Mouse (Mus musculus): ENCODE measurements around the gene Dhx34. TPM values are rescaled to one million over a fixed set of nuclear protein-coding genes. Genes with fewer than 3 reads are reported as not detected.
"Not testable (repeated sequence)": the region's sequence is repeated elsewhere in the genome, so short reads cannot be mapped to it uniquely, and the experiment has no call there.

Dhx34 gene
- 14.3 and 16.4 TPM in 2 replicates for polyA plus RNA-seq (2014; fragmentation: Nextera tagmentation; extraction: Ambion mirVana)

DNA sequence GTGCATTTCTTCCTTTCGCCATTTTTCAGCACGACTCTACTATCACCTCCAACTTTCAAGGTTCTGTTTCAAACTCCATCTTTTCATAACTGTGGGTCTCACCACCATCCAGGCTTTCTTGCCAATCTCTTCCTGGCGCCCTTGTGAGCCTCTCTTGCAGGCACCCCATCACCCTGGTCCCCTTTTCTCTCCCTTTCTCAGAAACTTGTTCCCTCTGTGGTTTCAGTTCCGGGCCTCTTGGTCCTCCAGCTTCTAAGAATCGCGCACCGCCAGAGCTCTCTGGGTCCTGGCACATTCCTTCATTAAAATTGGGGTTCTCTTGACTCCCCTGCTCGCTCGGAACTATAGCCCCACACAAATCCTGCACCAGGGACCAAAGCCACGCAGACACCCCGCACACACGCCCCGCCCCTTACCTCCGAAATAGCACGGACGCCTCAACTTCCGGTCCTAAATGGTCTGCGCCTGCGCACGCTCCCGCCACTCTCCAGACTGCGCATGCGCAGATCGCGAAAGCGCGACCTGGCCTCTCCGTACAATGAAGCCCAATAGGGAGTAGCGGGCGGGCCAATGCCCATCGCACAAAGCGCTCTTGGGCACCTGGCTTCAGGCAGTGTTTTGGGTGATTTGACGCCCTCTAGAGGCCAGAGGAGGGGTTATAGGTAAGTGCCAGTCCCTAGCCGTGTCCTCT, at the start of gene Dhx34:
TSS of gene Dhx34 (minus strand) at position 456 of the 691 bp plus-strand sequence.
- peak within 1 kb of the TSS; percentile 51 for H3K4me3 ChIP-seq (ENCODE audit: low read depth, low read length)
- peak within 1 kb of the TSS; percentile 62 for H3K4me2 ChIP-seq (ENCODE audit: low read depth, low read length, severe bottlenecking)
- H3K27me3 ChIP-seq (ENCODE audit: control insufficient read depth, insufficient read depth, low read length): no peaks in the 10 kb centered on the region
- DNase-seq (ENCODE audit: low spot score): peak; percentile 98
- no peaks in the 10 kb centered on the region; the same call in 1 of the 2 replicates for H3K36me3 ChIP-seq (ENCODE audit: control insufficient read depth, insufficient read depth, low read length)
- H3K9me3 ChIP-seq (ENCODE audit: control insufficient read depth, low read length): no peaks in the 10 kb centered on the region
- peak within 1 kb of the TSS; percentile 83 for H3K9ac ChIP-seq (ENCODE audit: low read length)
- peak; percentile 95 for ATAC-seq (replicated peaks; ENCODE audit: low FRiP score)
- H3K4me1 ChIP-seq (replicated peaks; ENCODE audit: control insufficient read depth, insufficient read depth, low read length): no peaks in the 10 kb centered on the region
- 1% methylated on average over 34 of the region's 34 CpGs for WGBS
- H3K27ac ChIP-seq (ENCODE audit: low read depth, low read length): 0 out of 2 replicates have a peak within 1 kb of the TSS, but pooled peaks have one; percentile 2

DNA sequence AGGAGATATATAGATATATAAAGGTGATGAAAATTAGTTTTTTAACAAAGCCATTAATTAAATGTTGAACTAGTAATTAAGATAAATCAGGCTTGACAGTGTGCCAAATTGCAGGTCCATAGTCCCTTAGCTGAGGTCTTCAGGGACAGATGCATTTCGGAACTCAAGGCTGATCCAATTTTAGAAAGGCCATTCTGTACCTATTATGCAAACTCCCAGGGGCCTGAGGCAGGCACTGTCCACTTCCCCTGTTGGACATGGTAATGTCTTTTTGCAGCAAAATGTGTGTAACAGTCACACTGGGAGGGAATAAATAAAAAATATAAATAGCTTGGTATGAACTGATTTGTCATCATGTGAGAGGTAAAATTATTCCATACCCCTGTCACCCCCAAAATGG, 49.3 kb upstream of the Dhx34 start:
- 93% methylated on average over 1 of the region's 1 CpGs for WGBS

DNA sequence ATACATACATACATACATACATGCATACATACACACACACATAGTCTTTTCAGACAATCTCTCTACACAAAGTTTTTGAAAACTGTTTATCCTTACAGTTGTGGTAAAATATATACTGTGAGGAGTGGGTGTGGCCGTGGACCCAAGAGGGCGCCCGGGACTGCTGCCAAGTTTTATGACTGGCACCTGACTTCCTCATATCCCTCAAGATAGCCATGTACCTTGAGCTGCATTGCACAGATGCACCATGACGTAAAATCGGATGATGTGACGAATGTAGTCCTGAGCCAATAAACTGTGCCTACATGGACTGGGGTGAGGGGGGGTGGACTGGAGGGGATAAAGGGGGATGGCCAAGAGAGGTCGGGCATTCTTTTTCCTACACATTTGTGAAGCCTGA, 44.8 kb upstream of the Dhx34 start:
- H3K4me2 ChIP-seq (ENCODE audit: low read depth, low read length, severe bottlenecking); H3K9me3 ChIP-seq (ENCODE audit: control insufficient read depth, low read length); H3K27me3 ChIP-seq (ENCODE audit: control insufficient read depth, insufficient read depth, low read length); ATAC-seq (replicated peaks; ENCODE audit: low FRiP score); H3K27ac ChIP-seq (ENCODE audit: low read depth, low read length); H3K9ac ChIP-seq (ENCODE audit: low read length); H3K36me3 ChIP-seq (ENCODE audit: control insufficient read depth, insufficient read depth, low read length); H3K4me1 ChIP-seq (replicated peaks; ENCODE audit: control insufficient read depth, insufficient read depth, low read length); H3K4me3 ChIP-seq (ENCODE audit: low read depth, low read length); DNase-seq (ENCODE audit: low spot score): not testable (repeated sequence)
- WGBS: 87% methylated on average over 7 of the region's 7 CpGs

More for the DNA sequence above, 49.3 kb upstream of the Dhx34 start:
- DNase-seq (ENCODE audit: low spot score) (no peak), ATAC-seq (replicated peaks; ENCODE audit: low FRiP score) (no peak)
- Histone ChIP-seq H3K27ac (ENCODE audit: low read depth, low read length) (no peak overlapping the region), H3K36me3 (ENCODE audit: control insufficient read depth, insufficient read depth, low read length) (no peaks in the 10 kb centered on the region; the same call in 1 of the 2 replicates), H3K4me2 (ENCODE audit: low read depth, low read length, severe bottlenecking) (no peak overlapping the region), H3K27me3 (ENCODE audit: control insufficient read depth, insufficient read depth, low read length) (no peaks in the 10 kb centered on the region), H3K4me3 (ENCODE audit: low read depth, low read length) (no peak overlapping the region), H3K9me3 (ENCODE audit: control insufficient read depth, low read length) (no peaks in the 10 kb centered on the region), H3K9ac (ENCODE audit: low read length) (no peak overlapping the region), H3K4me1 (replicated peaks; ENCODE audit: control insufficient read depth, insufficient read depth, low read length) (peaks cover 10% of the 10 kb centered on the region)

DNA sequence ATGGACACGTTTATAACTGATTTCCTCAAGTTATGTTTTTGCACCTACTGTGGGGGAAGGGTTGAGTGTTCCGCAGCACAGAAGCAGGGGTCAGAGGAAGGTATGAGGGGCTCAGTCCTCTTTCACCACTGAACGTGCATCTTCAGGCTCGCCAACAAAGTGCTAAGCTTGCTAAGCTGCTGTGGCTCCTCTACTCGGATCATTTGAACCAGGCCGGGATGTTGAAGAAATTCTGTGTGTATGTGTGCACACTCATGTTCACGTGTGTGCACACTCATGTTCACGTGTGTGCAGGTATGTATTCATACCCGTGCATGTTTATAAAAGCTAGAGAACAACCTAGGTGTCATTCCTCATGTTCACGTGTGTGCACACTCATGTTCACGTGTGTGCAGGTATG, 44.0 kb upstream of the Dhx34 start:
- Histone ChIP-seq H3K4me2 (ENCODE audit: low read depth, low read length, severe bottlenecking) (no peak overlapping the region), H3K4me3 (ENCODE audit: low read depth, low read length) (no peak overlapping the region), H3K4me1 (replicated peaks; ENCODE audit: control insufficient read depth, insufficient read depth, low read length) (no peaks in the 10 kb centered on the region), H3K36me3 (ENCODE audit: control insufficient read depth, insufficient read depth, low read length) (no peaks in the 10 kb centered on the region), H3K27ac (ENCODE audit: low read depth, low read length) (no peak overlapping the region), H3K9ac (ENCODE audit: low read length) (no peak overlapping the region), H3K27me3 (ENCODE audit: control insufficient read depth, insufficient read depth, low read length) (no peaks in the 10 kb centered on the region), H3K9me3 (ENCODE audit: control insufficient read depth, low read length) (no peaks in the 10 kb centered on the region)
- DNase-seq (ENCODE audit: low spot score) (no peak), ATAC-seq (replicated peaks; ENCODE audit: low FRiP score) (no peak)
- WGBS: 89% methylated on average over 11 of the region's 11 CpGs

DNA sequence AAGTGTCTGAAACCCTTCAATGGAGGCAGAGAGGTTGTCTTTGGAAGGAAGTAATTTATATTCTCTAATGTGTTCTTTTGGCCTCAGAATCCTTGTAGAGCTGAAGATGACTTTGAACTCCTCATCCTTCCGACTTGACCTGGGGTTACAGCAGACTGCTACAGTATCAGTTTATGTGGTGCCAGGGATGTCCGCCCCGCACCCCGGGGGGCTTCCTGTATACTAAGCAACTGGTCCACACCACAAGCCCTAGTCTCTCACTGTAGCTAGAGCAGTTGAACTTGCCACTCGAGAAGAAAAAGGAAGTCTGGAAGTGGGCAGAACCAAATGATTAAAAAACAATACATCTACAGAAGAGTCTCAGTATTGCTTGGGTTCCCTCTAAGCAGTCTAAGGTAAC, 42.0 kb upstream of the Dhx34 start:
- Histone ChIP-seq H3K4me2 (ENCODE audit: low read depth, low read length, severe bottlenecking) (no peak overlapping the region), H3K9me3 (ENCODE audit: control insufficient read depth, low read length) (no peaks in the 10 kb centered on the region), H3K27ac (ENCODE audit: low read depth, low read length) (no peak overlapping the region), H3K36me3 (ENCODE audit: control insufficient read depth, insufficient read depth, low read length) (no peaks in the 10 kb centered on the region), H3K4me3 (ENCODE audit: low read depth, low read length) (no peak overlapping the region), H3K4me1 (replicated peaks; ENCODE audit: control insufficient read depth, insufficient read depth, low read length) (no peaks in the 10 kb centered on the region), H3K9ac (ENCODE audit: low read length) (no peak overlapping the region), H3K27me3 (ENCODE audit: control insufficient read depth, insufficient read depth, low read length) (no peaks in the 10 kb centered on the region)
- no peak for DNase-seq (ENCODE audit: low spot score)
- 88% methylated on average over 5 of the region's 5 CpGs for WGBS
- ATAC-seq (replicated peaks; ENCODE audit: low FRiP score): no peak

DNA sequence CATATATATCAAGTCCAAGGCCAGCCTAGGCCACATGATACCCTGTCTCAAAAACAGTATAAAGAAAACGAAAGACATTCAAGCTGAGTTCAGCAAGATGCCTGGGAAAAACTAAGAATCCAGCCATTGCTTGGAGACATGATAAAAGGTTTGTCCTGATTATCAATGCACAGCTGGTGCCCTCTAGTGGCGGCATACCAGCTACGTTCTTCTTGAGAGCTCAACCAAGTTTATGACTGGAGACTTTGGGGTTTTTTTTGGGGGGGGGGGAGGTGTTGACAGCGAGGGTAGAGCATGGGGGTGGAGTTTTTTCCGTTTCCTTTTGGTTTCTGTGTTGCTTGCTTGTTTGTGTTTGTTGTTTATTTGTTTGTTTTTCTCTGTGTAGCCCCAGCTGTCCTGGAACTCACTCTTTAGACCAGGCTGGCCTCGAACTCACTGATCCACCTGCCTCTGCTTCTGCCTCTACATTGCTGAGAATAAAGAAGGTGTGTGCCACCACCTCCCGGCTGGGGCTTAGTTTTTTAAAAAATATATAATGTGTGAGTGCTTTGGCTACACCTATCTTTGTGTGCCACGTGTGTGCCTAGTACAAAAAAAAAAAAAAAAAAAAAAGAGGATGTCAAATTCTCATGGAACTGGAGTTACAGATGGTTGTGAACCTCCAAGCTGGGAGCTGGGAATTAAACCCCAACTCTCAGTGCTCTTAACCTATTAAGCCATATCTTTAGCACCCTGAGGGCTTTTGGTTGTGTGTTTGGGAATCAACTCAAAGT, 41.4 kb upstream of the Dhx34 start:
- H3K4me2 ChIP-seq (ENCODE audit: low read depth, low read length, severe bottlenecking): no peak overlapping the region
- no peaks in the 10 kb centered on the region for H3K4me1 ChIP-seq (replicated peaks; ENCODE audit: control insufficient read depth, insufficient read depth, low read length)
- H3K27me3 ChIP-seq (ENCODE audit: control insufficient read depth, insufficient read depth, low read length): no peaks in the 10 kb centered on the region
- H3K9ac ChIP-seq (ENCODE audit: low read length): no peak overlapping the region
- no peaks in the 10 kb centered on the region for H3K36me3 ChIP-seq (ENCODE audit: control insufficient read depth, insufficient read depth, low read length)
- ATAC-seq (replicated peaks; ENCODE audit: low FRiP score): no peak
- no peaks in the 10 kb centered on the region for H3K9me3 ChIP-seq (ENCODE audit: control insufficient read depth, low read length)
- peak; percentile 82 for DNase-seq (ENCODE audit: low spot score)
- H3K4me3 ChIP-seq (ENCODE audit: low read depth, low read length): no peak overlapping the region
- H3K27ac ChIP-seq (ENCODE audit: low read depth, low read length): no peak overlapping the region
- 30% methylated on average over 8 of the region's 8 CpGs for WGBS

DNA sequence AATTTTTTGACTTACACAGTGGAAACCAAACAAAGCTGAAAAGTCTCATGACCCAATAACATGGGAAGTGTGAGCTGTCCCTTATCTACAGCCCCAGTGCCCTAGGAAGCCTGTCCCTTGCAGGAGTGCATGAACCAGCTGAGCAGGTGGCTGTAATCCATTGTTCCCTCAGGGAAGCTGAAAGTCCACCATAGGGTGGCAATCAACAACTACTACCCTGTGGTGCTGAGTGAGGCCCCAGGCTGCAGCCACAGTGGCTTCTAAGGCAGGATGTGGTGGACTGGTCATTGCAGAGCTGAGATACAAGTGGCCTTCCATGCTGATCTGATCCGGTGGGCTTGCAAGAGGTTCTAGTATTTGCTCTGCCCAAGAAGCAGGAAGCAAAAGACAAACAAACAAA, 39.3 kb upstream of the Dhx34 start:
- DNase-seq (ENCODE audit: low spot score) (no peak), ATAC-seq (replicated peaks; ENCODE audit: low FRiP score) (no peak)
- H3K4me2 ChIP-seq (ENCODE audit: low read depth, low read length, severe bottlenecking): no peak overlapping the region
- H3K4me3 ChIP-seq (ENCODE audit: low read depth, low read length): no peak overlapping the region
- H3K27me3 ChIP-seq (ENCODE audit: control insufficient read depth, insufficient read depth, low read length): no peaks in the 10 kb centered on the region
- no peaks in the 10 kb centered on the region for H3K9me3 ChIP-seq (ENCODE audit: control insufficient read depth, low read length)
- no peaks in the 10 kb centered on the region for H3K4me1 ChIP-seq (replicated peaks; ENCODE audit: control insufficient read depth, insufficient read depth, low read length)
- 72% methylated on average over 1 of the region's 1 CpGs for WGBS
- H3K36me3 ChIP-seq (ENCODE audit: control insufficient read depth, insufficient read depth, low read length): no peaks in the 10 kb centered on the region
- no peak overlapping the region for H3K27ac ChIP-seq (ENCODE audit: low read depth, low read length)
- no peak overlapping the region for H3K9ac ChIP-seq (ENCODE audit: low read length)

DNA sequence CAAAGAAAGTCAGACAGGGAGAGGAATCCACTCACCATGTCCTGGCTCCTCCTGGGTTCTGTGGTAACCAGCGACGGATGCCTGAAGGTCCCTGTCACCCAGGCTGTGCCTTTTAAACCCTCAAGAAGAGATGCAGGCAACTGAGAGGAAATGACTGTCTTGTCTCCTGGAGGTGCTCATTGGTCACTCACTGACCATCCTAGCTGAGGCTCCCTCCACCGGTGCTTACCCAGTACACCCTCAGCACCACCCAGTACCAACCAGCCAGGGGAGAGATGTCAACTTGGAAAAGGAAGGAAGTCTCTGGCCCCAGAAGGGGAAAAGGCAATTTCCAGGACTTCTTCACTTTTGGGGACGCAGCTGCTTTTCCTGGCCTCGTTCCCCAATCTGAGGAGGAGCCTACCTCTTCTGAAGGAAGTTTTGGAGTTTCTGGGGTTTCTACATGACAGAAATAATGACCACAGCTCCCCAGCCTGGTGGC, 37.3 kb upstream of the Dhx34 start, which contains the start of gene C5ar1:
TSS of gene C5ar1 (minus strand) at position 431 of the 481 bp plus-strand sequence.
- no peaks in the 10 kb centered on the region for H3K36me3 ChIP-seq (ENCODE audit: control insufficient read depth, insufficient read depth, low read length)
- H3K9me3 ChIP-seq (ENCODE audit: control insufficient read depth, low read length): no peaks in the 10 kb centered on the region
- no peak within 1 kb of the TSS for H3K4me2 ChIP-seq (ENCODE audit: low read depth, low read length, severe bottlenecking)
- 87% methylated on average over 5 of the region's 5 CpGs for WGBS
- ATAC-seq (replicated peaks; ENCODE audit: low FRiP score) (no peak), DNase-seq (ENCODE audit: low spot score) (no peak)
- H3K9ac ChIP-seq (ENCODE audit: low read length): no peak within 1 kb of the TSS
- H3K27ac ChIP-seq (ENCODE audit: low read depth, low read length): no peak within 1 kb of the TSS
- H3K4me1 ChIP-seq (replicated peaks; ENCODE audit: control insufficient read depth, insufficient read depth, low read length): no peaks in the 10 kb centered on the region
- H3K27me3 ChIP-seq (ENCODE audit: control insufficient read depth, insufficient read depth, low read length): no peaks in the 10 kb centered on the region
- H3K4me3 ChIP-seq (ENCODE audit: low read depth, low read length): no peak within 1 kb of the TSS

Measured in forebrain, embryonic 11.5 days (tissue).